Mouse (Mus musculus) kidney, postnatal 0 days (tissue): ENCODE data around the gene Tex19.1. TPM values are rescaled to one million over a fixed set of nuclear protein-coding genes. Genes with fewer than 3 reads are reported as not detected.

Source experiments
- ATAC-seq: fragments of 200-750 bp; cut with Nextera tagmentation; replicated peaks from 2 replicates; pipeline ENCODE4 v1.8.0; 2017; ENCODE audit warnings: low read depth, moderate number of reproducible peaks, moderate TSS enrichment, moderate library complexity; ENCODE audit not compliant: low FRiP score
- DNase-seq: peaks from one replicate; pipeline ENCODE4 v3.0.0-alpha.2; 2016; ENCODE audit warnings: low spot score
- H3K27ac ChIP-seq: fragments of 300-500 bp; sonication (generic); 2 replicates; pipeline ENCODE4 v1.5.1; 2014; ENCODE audit warnings: mild to moderate bottlenecking
- H3K27me3 ChIP-seq: fragments of 300-500 bp; sonication (generic); 2 replicates; pipeline ENCODE4 v1.6.1; 2014; ENCODE audit warnings: low read length, mixed read lengths; ENCODE audit not compliant: insufficient read depth
- H3K36me3 ChIP-seq: fragments of 300-500 bp; sonication (generic); 2 replicates; pipeline ENCODE4 v1.6.1; 2014; ENCODE audit warnings: low read length, mixed read lengths; ENCODE audit not compliant: insufficient read depth
- H3K4me1 ChIP-seq: fragments of 300-500 bp; sonication (generic); replicated peaks from 2 replicates; pipeline ENCODE4 v1.6.1; 2014; ENCODE audit warnings: antibody characterized with exemption, low read length, mixed read lengths; ENCODE audit not compliant: insufficient read depth
- H3K4me2 ChIP-seq: fragments of 300-500 bp; sonication (generic); 2 replicates; pipeline ENCODE4 v1.6.1; 2014; ENCODE audit warnings: mild to moderate bottlenecking, low read length, moderate library complexity, mixed read lengths
- H3K4me3 ChIP-seq: fragments of 300-500 bp; sonication (generic); replicated peaks from 2 replicates; pipeline ENCODE4 v1.5.1; 2014; ENCODE audit warnings: low read depth, low read length
- H3K9ac ChIP-seq: fragments of 300-500 bp; sonication (generic); 2 replicates; pipeline ENCODE4 v1.6.1; 2014; ENCODE audit warnings: low read depth, low read length
- H3K9me3 ChIP-seq: fragments of 300-500 bp; sonication (generic); replicated peaks from 2 replicates; pipeline ENCODE4 v1.6.1; 2016; ENCODE audit warnings: low read length, inconsistent platforms, mixed read lengths
- CTCF ChIP-seq: IDR thresholded peaks from 2 replicates; pipeline ENCODE4 v1.5.1; 2016; ENCODE audit warnings: antibody characterized with exemption, low read depth, mild to moderate bottlenecking, moderate library complexity
- WGBS: fragments of 180-500 bp; shearing (Covaris S2); extraction: QIAGEN DNeasy Blood & Tissue Kit; methylation state at CpG from one replicate; pipeline ENCODE4 v1.1.7; 2014; 5-methylcytosine and 5-hydroxymethylcytosine counted together
- polyA plus RNA-seq: library from polyadenylated mRNA; unstranded; fragments of >200 nt; fragmentation: Nextera tagmentation; extraction: Ambion mirVana; gene quantifications from 2 replicates; pipeline ENCODE4 v1.2.1, GENCODE M21; 2015

Tex19.1 gene
- polyA plus RNA-seq, 1 experiment from 2014 or later: not detected

- H3K36me3 ChIP-seq: no peaks in the 10 kb centered on the region
- H3K4me2 ChIP-seq: no peak overlapping the region
- no peak overlapping the region for H3K9ac ChIP-seq
- 16% methylated on average over 2 of the region's 2 CpGs for WGBS
- peak; percentile 26 for DNase-seq
- H3K27ac ChIP-seq: no peak overlapping the region
- no peak for ATAC-seq
- no peak for TF ChIP-seq CTCF
- no peaks in the 10 kb centered on the region for H3K27me3 ChIP-seq
- no peak overlapping the region for H3K4me3 ChIP-seq
- peaks cover 4% of the 10 kb centered on the region; the same call in 1 of the 2 replicates for H3K4me1 ChIP-seq
- no peaks in the 10 kb centered on the region for H3K9me3 ChIP-seq
These were observed 36.0 kb upstream of the Tex19.1 start for GRCm38 (mm10) chr11:121109986-121110385.

- no peak overlapping the region for H3K4me3 ChIP-seq
- no peaks in the 10 kb centered on the region for H3K27me3 ChIP-seq
- no peak for DNase-seq
- H3K27ac ChIP-seq: no peak overlapping the region
- H3K9ac ChIP-seq: no peak overlapping the region
- no peak for TF ChIP-seq CTCF
- no peak overlapping the region for H3K4me2 ChIP-seq
- H3K4me1 ChIP-seq: peaks cover 4% of the 10 kb centered on the region; the same call in 1 of the 2 replicates
- no peaks in the 10 kb centered on the region for H3K9me3 ChIP-seq
- no peaks in the 10 kb centered on the region for H3K36me3 ChIP-seq
- WGBS: 84% methylated on average over 3 of the region's 3 CpGs
- ATAC-seq: no peak
These were observed 34.9 kb upstream of the Tex19.1 start for GRCm38 (mm10) chr11:121111051-121111450.

GRCm38 (mm10) chr11:121111601-121112000 lies 34.3 kb upstream of the Tex19.1 start:
- no peaks in the 10 kb centered on the region for H3K27me3 ChIP-seq
- no peak overlapping the region for H3K27ac ChIP-seq
- no peaks in the 10 kb centered on the region for H3K36me3 ChIP-seq
- no peak for TF ChIP-seq CTCF
- no peak for DNase-seq
- H3K9me3 ChIP-seq: no peaks in the 10 kb centered on the region
- peaks cover 4% of the 10 kb centered on the region; the same call in 1 of the 2 replicates for H3K4me1 ChIP-seq
- no peak overlapping the region for H3K4me2 ChIP-seq
- H3K9ac ChIP-seq: no peak overlapping the region
- no peak overlapping the region for H3K4me3 ChIP-seq
- WGBS: 78% methylated on average over 1 of the region's 1 CpGs
- no peak for ATAC-seq

GRCm38 (mm10) chr11:121112091-121112775 lies 33.7 kb upstream of the Tex19.1 start:
- no peak for DNase-seq
- TF ChIP-seq CTCF: no peak
- Histone ChIP-seq H3K9ac (no peak overlapping the region), H3K36me3 (no peaks in the 10 kb centered on the region), H3K4me3 (no peak overlapping the region), H3K9me3 (no peaks in the 10 kb centered on the region), H3K4me2 (no peak overlapping the region), H3K27ac (no peak overlapping the region), H3K27me3 (no peaks in the 10 kb centered on the region), H3K4me1 (peaks cover 4% of the 10 kb centered on the region; the same call in 1 of the 2 replicates)
- no peak for ATAC-seq
- 74% methylated on average over 5 of the region's 5 CpGs for WGBS

GRCm38 (mm10) chr11:121118106-121118505 lies 27.8 kb upstream of the Tex19.1 start:
- Histone ChIP-seq H3K4me3 (no peak overlapping the region), H3K4me1 (no peaks in the 10 kb centered on the region), H3K4me2 (no peak overlapping the region), H3K27me3 (no peaks in the 10 kb centered on the region), H3K36me3 (no peaks in the 10 kb centered on the region), H3K9me3 (no peaks in the 10 kb centered on the region), H3K27ac (no peak overlapping the region), H3K9ac (no peak overlapping the region)
- no peak for TF ChIP-seq CTCF
- DNase-seq: no peak
- no peak for ATAC-seq
- WGBS: 94% methylated on average over 18 of the region's 18 CpGs

GRCm38 (mm10) chr11:121118577-121118976 lies 27.4 kb upstream of the Tex19.1 start, which contains the start of gene Tex19.2:
Gene Tex19.2, minus strand, starts transcription at chr11:121118677.
- Histone ChIP-seq H3K4me2 (no peak within 1 kb of the TSS), H3K4me3 (no peak within 1 kb of the TSS), H3K4me1 (no peaks in the 10 kb centered on the region), H3K27me3 (no peaks in the 10 kb centered on the region), H3K27ac (no peak within 1 kb of the TSS), H3K36me3 (no peaks in the 10 kb centered on the region), H3K9me3 (no peaks in the 10 kb centered on the region), H3K9ac (no peak within 1 kb of the TSS)
- WGBS: 91% methylated on average over 3 of the region's 3 CpGs
- DNase-seq (no peak), ATAC-seq (no peak)
- no peak for TF ChIP-seq CTCF
